Mouse (Mus musculus) retina, postnatal 1 day (tissue): ENCODE data around the gene Ms4a6c.
"Not testable (repeated sequence)": the region's sequence is repeated elsewhere in the genome, so short reads cannot be mapped to it uniquely, and the experiment has no call there.

ENCODE experiments used
- DNase-seq: peaks from one replicate; pipeline ENCODE4 v3.0.0-alpha.2; 2012

Ms4a6c gene

GRCm38 (mm10) chr19:11469215-11469614 lies at the start of gene Ms4a6c:
TSS of gene Ms4a6c (plus strand) at chr19:11469366.
- DNase-seq: not testable (repeated sequence)

DNA sequence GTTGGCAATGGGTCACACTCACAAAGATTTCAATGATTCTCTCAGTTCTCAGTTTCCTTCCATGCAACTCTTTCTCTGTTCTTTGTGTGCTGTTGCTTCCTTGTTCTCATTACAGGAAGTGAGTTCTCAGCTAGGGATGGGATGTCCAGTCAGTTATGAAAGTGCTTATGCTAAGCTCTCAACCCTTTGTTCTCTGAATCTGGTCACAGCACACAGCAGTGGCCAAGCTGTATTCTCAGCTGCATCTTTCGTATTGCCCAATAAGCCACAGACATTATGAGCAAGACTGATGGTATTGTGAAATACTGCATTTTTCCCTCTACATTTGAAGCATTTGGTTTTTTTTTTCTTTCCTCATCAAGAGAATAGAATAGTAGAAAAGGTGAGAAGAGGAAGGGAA lies 38.0 kb upstream of the Ms4a6c start:
- not testable (repeated sequence) for DNase-seq

DNA sequence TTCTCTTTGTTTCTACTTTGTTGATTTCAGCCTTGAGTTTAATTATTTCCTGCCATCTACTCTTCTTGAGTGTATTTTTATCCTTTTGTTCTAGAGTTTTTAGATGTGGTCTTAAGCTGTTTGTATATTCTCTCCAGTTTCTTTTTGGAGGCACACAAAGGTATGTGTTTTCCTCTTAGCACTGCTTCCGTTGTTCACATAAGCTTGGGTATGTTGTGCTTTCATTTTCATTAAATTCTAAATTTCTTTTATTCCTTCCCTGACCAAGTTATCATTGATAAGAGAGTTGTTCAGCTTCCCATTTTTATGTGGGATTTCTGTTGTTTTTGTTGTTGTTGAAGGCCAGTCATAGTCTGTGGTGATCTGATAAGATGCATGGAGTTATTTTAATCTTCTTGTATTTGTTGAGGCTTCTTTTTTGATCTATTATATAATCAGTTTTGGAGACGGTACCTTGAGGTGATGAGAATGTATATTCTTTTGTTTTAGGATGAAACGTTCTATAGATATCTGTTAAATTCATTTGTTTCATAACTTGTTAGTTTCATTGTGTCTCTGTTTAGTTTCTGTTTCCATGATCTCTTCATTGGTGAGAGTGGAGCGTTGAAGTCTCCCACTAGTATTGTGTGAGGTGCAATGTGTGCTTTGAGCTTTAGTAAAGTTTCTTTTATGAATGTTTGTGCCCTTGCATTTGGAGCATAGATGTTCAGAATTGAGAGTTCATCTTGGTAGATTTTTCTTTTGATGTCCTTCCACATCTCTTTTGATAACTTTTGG lies 33.9 kb upstream of the Ms4a6c start:
- DNase-seq: no peak

- no peak for DNase-seq
Observed at GRCm38 (mm10) chr19:11443338-11443737, 25.8 kb upstream of the Ms4a6c start, which contains the start of gene Ms4a4b. TSS of gene Ms4a4b (plus strand) at chr19:11443553.

DNA sequence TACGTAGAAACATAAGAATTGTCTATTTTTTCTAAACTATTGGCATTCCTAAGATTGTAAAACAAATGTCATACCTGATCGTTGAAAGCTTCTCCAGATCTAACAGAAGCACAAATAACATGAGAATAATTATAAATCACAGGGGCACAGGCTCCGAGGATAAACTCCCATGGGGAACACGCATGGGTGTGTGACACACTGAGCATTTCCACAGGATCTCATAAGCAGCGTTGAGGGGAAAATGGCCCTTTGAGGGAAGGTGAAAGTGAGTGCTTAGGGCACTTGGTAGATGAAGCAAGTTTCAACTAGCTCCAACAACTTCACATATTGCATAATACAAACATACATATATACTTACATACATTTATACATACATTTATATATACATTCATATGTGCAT lies 25.2 kb upstream of the Ms4a6c start:
- DNase-seq: no peak

DNA sequence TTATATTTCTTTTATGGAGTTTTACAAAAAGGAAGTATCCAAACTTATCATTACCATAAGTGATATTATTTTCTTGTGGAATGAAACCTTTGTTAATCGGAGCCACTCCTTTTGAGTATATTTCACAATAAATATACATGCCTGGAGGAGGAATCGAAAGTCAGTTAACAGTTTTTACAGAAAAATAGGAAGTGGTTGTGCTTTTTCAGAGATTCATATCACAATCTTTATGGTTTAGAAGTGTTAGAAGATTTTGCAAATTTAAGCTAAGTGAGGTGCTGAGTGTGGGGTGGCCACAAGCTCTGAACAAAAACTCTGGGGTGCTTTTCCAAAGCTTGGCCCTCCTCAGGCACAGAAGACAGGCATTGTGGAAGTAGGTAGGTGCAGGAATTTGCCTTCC lies 21.9 kb upstream of the Ms4a6c start:
- DNase-seq: no peak

GRCm38 (mm10) chr19:11459041-11459440 lies 10.1 kb upstream of the Ms4a6c start:
- not testable (repeated sequence) for DNase-seq

DNA sequence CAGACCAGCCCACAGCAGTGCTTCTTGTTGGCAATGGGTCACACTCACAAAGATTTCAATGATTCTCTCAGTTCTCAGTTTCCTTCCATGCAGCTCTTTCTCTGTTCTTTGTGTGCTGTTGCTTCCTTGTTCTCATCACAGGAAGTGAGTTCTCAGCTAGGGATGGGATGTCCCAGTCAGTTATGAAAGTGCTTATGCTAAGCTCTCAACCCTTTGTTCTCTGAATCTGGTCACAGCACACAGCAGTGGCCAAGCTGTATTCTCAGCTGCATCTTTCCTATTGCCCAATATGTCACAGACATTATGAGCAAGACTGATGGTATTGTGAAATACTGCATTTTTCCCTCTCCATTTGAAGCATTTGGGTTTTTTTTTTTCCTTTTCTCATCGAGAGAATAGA lies 4.4 kb upstream of the Ms4a6c start:
- DNase-seq: not testable (repeated sequence)

DNA sequence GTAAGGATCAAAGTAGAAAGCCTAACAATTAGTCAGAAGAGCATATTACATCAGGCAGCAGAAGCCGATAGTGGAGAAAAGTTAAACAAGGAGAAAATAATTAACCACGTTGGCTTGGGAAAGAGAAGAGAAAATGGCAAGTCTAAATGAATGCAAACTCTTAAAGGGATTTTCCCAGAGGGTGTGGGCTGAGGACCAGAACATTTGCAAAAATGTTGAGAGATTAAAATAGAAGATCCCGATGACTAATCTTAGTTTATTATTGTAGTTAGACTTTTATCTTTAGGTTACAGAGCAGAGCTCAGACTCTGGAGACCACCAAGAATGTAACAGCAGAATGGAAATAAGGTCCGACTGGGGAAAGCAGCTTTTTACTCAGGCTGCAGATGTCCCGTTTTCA lies 2.7 kb upstream of the Ms4a6c start:
- no peak for DNase-seq

DNA sequence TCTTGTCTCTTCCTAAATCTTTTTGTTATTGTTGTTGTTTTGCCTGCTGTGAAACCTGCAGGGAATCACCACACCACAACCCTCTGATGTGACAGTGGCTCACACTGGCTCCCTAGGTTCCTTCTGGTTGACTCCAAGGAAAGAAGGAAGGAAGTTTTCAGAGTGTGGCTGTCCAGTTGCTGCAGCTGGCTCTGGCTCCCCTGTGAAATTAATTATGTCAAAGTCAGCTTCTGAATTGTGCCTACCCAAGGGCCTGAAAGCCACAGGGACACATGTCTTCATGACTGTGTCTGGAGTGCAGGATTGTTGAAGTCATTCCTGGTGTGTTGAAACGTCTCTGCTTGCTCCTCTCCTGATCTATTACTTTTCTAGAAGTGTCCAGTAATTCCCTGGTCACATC lies 805 bp upstream of the Ms4a6c start:
- DNase-seq: not testable (repeated sequence)

DNA sequence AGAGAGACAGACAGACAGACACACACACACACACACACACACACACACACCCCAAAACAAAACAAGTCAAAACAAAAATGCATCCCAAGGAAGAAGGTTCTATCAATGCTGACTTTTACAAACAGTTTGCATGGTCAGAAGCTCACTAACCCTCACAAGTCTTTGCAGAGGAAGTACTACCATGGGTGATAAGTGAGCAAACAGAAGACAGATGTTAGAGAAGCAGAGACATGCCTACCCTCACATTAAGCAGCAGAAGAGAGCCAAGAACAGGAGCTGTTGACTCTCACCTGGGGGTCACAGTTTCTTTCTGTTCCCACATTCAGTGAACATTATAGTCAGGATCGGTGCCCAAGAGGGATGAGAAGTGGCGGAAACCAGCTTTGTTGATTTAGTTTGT lies 10.5 kb downstream of the Ms4a6c start:
- DNase-seq: no peak

DNA sequence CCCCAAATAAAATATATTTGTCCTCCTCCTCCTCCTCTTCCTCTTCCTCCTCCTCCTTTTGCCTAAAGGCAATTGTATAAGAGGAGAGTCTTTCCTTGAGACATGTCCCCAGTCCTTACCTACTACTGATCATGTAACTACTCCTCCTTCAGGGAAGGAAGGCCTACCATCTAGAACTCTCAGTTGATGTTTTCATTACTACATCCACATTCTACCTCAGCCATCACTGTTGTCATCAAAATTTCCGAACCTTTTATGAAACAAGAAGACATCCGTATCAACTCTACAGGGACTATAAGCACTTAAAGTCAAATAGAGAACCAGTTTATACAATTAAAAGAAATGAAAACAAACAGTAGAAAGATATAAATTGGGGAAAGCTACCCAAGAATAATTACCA lies 13.5 kb downstream of the Ms4a6c start:
- no peak for DNase-seq

DNA sequence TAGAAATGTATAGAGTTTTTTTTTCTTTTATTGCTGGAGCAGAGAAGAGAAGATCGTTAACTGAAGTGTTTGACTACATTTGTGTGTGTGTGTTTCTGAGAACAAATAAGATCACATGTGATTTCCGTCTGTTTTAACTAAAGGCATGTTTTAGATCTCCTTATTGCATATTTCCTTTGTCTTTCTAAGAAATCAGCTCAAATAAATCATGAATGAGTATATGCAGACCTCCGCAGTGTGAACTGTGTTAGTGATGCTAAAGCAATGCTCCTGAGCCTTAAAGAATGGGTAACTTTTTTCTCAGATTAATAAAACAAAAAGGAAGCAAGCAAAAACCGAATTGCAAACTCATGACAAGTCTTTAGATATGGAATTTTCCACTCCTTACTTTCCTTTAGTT lies 14.8 kb downstream of the Ms4a6c start:
- DNase-seq: no peak

GRCm38 (mm10) chr19:11484388-11484787 lies 15.2 kb downstream of the Ms4a6c start:
- DNase-seq: no peak

DNA sequence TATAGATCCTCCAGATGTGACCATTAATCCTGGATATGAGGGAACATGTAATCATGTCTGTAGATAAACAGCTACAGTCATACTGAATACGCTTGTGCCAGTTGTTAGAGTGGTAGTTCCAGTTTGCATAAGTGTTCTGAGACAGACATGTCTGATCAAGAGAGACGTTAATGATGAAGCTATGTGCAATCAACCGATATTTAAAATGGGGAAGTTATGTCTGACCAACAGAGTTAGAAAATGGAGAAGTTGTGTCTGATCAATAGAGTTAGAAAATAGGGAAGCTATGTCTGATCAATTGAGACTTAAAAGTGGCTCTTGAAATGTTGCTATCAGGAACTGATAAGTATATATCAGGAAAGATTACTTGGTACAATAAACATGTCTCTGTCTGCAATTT lies 16.1 kb downstream of the Ms4a6c start:
- DNase-seq: no peak

GRCm38 (mm10) chr19:11485746-11486145 lies 16.6 kb downstream of the Ms4a6c start, which contains the start of gene Gm8369:
TSS of gene Gm8369 (plus strand) at chr19:11485938.
- DNase-seq: no peak

DNA sequence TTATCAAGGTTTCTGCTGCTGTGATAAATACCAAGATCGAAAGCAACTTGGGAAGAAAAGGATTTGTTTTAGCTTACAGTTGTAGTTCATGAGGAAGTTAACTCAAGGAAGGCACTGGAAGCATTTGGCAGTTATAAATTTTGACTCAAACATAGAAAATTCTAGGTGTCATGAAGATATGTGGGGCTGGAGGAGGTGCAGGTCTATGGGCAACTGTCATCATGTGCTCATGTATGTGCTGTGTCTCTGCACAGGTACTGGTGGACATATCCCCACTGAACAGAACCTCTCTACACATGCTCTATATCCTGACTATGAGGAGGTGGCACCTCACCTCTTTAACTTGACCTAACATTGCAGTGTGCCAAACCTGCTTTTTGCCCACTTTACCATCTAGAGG lies 17.4 kb downstream of the Ms4a6c start:
- no peak for DNase-seq

DNA sequence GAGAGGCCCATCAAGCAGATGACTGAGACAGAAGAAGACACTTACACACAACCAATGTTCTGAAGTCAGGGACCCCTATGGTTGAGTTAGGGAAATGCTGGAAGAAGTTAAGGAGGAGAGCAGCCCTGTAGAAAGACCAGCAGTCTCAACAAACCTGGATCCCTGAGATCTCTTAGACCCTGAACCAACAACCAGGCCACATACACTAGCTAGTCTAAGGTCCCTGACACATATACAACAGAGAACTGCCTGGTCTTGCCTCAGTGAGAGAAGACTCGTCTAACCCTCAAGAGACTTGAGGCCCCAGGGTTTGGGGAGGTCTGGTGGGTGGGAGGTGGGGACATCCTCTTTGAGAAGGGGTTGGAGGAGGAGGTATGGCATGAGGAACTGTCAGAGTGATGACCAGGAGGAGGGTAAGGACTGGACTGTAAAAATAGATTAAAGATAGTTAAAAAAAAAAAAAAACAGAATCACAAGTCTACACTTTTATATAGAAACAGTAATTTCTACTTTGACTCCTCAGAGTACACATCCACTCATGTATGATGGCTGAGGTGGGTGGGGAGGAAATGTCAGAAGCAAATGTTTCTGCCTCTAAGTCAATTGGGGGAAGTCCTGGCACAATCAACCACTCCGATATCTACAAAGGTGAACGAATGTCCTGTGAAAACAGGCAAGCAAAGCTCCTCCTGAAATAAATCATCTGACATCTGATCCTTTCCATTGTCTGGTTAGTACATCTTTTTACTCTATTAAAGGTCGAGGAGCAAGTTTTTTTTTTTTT lies 22.4 kb downstream of the Ms4a6c start:
- no peak for DNase-seq

GRCm38 (mm10) chr19:11492671-11493070 lies 23.5 kb downstream of the Ms4a6c start:
- no peak for DNase-seq

GRCm38 (mm10) chr19:11494519-11494918 lies 25.4 kb downstream of the Ms4a6c start:
- no peak for DNase-seq

DNA sequence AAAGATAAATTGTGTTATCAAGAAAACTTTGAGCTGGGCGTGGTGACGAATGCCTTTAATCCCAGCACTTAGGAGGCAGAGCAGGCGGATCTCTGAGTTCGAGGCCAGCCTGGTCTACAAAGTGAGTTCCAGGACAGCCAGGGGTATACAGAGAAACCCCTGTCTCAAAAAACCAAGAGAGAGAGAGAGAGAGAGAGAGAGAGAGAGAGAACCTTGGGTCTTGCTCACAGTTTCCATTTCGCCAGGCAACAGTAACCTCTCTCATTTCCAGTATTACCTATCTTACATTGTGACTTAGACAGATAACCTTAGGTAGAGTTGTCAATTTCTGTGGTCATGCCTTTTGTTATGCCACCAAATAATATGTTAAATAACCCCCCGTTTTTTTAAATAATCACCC lies 27.2 kb downstream of the Ms4a6c start:
- DNase-seq: no peak

DNA sequence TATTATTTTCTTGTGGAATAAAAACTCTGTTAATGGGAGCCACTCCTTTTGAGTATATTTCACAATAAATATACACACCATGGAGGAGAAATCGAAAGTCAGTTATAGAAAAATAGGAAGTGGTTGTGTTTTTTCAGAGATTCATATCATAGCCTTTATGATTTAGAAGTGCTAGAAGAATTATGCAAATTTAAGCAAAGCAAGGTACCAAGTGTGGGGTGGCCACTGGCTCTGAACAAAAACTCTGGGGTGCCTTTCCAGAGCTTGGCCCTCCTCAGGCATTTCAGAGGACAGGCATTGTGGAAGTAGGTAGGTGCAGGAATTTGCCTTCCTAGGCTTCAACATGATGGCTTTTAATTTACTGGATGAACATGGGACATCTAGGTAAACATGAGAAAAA lies 28.1 kb downstream of the Ms4a6c start:
- not testable (repeated sequence) for DNase-seq

GRCm38 (mm10) chr19:11500796-11501195 lies 31.6 kb downstream of the Ms4a6c start:
- DNase-seq: no peak

DNA sequence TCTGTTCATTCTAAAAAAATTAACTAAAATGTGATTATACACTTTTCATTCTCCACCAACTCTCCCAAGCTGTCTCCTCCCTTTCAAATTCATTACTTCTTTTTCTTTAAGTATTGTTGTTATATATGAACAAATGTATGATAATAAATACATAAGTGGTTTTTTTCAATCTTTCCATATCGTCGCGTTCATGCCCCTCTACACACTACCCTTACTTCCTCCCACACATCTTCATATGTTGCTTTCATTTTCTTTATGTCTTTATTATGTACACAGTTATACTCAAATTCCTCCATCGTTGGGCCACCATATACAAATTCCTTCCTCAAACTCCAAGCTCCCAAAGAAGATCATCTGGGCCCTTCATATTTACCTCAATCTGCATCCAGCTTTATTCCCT lies 32.2 kb downstream of the Ms4a6c start:
- no peak for DNase-seq
